Mouse (Mus musculus) bone marrow, adult 2 months (tissue): ENCODE results near the gene Pdlim5. TPM values are rescaled to one million over a fixed set of nuclear protein-coding genes. Genes with fewer than 3 reads are reported as not detected.

Experiments
- H3K27ac ChIP-seq: fragments of 200-500 bp; 2 replicates; pipeline ENCODE4 v1.5.1; 2012; ENCODE audit warnings: low read depth, mild to moderate bottlenecking, control low read depth, inconsistent platforms, low read length; ENCODE audit not compliant: control insufficient read depth, poor library complexity, insufficient read depth
- H3K4me1 ChIP-seq: fragments of 200-500 bp; 2 replicates; pipeline ENCODE4 v1.6.1; 2011; ENCODE audit warnings: low read length; ENCODE audit not compliant: control insufficient read depth, insufficient read depth
- H3K4me3 ChIP-seq: fragments of 200-500 bp; replicated peaks from 2 replicates; pipeline ENCODE3; 2011; ENCODE audit warnings: mild to moderate bottlenecking, low read depth, low read length, control low read depth; ENCODE audit not compliant: control insufficient read depth
- CTCF ChIP-seq: fragments of 200-500 bp; IDR thresholded peaks from 2 replicates; pipeline ENCODE4 v1.5.1; 2011; ENCODE audit warnings: low read length, control low read depth; ENCODE audit not compliant: control insufficient read depth, insufficient read depth
- POLR2A ChIP-seq: fragments of 200-500 bp; IDR thresholded peaks from 2 replicates; pipeline ENCODE4 v1.6.1; 2011; ENCODE audit warnings: low read depth, mild to moderate bottlenecking, control low read depth, low read length, borderline replicate concordance; ENCODE audit not compliant: control insufficient read depth
- whole genome bisulfite sequencing: fragments of 180-500 bp; shearing (Covaris S2); methylation state at CpG from one replicate; pipeline ENCODE4 v1.1.7; 2018; 5-methylcytosine and 5-hydroxymethylcytosine counted together
- polyA plus RNA-seq: library from polyadenylated mRNA; stranded (reverse); fragments of >200 nt; gene quantifications from 2 replicates; pipeline ENCODE4 v1.2.4, GENCODE M21; 2011; ENCODE audit warnings: low replicate concordance; ENCODE audit not compliant: missing spikeins, insufficient read depth, insufficient read length

Pdlim5 gene
- polyA plus RNA-seq, 1 experiment, result 11.7 TPM

GRCm38 (mm10) chr3:142421470-142421869 is 26.0 kb upstream of the Pdlim5 start:
- 77% methylated on average over 3 of the region's 3 CpGs for WGBS
- TF ChIP-seq POLR2A (no peak), CTCF (no peak)
- no peaks in the 10 kb centered on the region for H3K4me1 ChIP-seq
- no peak overlapping the region for H3K27ac ChIP-seq
- no peak overlapping the region for H3K4me3 ChIP-seq

GRCm38 (mm10) chr3:142417996-142418395 is 22.5 kb upstream of the Pdlim5 start:
- no peak overlapping the region for H3K27ac ChIP-seq
- H3K4me3 ChIP-seq, result no peak overlapping the region
- TF ChIP-seq POLR2A, result no peak
- TF ChIP-seq CTCF, result no peak
- WGBS, result 64% methylated on average over 3 of the region's 3 CpGs
- H3K4me1 ChIP-seq, result no peaks in the 10 kb centered on the region

DNA sequence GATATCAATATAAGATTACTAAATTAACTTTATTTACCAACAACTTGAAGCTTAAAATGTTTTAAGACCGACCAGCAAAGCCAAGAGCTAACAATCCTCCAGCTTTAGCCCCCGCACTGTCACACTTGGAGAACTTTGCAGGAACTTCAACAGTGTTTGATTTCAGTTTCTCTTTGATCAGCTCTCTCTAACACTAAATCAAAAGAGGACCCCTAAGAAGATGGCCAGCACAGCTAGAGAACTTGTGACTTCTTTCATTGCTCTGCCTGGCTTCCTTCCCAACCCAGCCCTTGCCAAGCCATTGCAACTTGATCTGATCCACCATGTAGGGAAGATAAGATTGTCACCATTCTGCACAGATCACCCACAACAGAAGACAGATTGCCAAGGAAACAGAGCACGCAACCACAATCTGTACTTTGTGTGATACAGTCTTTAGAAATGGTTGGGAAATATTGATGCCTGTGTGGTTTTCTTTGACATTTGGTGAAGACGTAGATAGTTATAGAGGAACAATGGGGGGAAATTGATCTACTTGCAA is 17.9 kb upstream of the Pdlim5 start:
- H3K4me1 ChIP-seq, result no peaks in the 10 kb centered on the region
- no peak overlapping the region for H3K27ac ChIP-seq
- TF ChIP-seq POLR2A (no peak), CTCF (no peak)
- 55% methylated on average over 4 of the region's 4 CpGs for WGBS
- H3K4me3 ChIP-seq, result no peak overlapping the region

GRCm38 (mm10) chr3:142410930-142411329 is 15.4 kb upstream of the Pdlim5 start:
- Histone ChIP-seq H3K4me3 (no peak overlapping the region), H3K4me1 (no peaks in the 10 kb centered on the region), H3K27ac (no peak overlapping the region)
- TF ChIP-seq CTCF, result no peak
- TF ChIP-seq POLR2A, result no peak

DNA sequence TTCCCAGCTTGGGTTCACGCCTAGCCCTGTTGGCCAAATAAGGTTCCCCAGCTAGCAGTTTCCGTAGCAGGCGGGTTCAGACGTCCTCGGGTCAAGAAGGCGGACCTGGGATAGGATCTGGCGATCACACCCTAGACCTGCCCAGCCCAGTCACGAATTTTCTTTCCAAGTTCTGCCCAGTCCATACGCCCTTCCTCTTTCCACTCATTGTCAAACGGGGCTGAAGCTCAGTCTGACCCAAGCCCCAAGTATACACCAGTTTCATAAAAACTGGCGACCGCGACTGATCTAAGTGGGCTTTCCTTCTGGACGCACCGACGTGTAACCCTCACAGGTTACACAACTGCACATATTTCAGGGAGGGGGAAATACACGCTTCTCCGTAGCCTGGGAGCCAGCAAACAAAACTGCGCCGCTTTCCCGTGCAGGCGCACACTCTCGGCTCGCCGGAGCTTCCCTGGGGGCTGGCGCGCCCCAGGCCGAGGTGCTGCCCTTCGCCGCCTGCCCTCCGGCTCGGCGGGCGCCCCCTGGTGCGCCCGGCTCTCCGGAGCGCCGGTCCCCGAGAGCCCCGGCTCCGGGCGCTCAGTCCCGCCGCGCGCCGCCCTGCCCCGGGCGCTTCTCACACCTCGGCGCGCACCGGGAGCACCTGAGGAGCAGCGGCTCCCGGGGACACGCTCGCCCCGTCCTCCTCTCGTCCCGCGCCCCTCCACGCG is 544 bp downstream of the Pdlim5 start:
- TF ChIP-seq POLR2A (no peak), CTCF (no peak)
- Histone ChIP-seq H3K4me3 (peak overlapping the region; percentile 84), H3K4me1 (peaks cover 2% of the 10 kb centered on the region), H3K27ac (peak overlapping the region; percentile 93)
- WGBS, result under 1% methylated on average over 63 of the region's 64 CpGs

DNA sequence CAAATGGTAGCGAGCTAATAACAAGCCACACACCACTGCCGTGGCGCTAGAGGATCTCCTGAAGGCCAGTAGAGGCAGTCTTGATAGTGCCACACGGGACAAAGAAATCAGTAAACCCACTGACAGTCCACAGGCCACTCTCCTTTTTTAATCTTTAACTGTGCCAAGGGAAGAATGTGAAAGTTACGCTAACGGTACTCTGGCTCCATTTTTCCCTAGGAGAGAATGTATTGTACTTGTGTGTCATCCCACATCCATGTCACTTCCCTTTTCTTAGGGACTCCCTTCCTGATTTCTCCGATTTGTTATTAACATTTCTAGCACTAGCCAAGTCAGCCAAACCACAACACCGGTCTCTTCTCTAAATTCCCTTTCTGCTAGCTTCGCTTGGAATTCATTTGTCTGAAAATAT is 1.5 kb downstream of the Pdlim5 start:
- no peak overlapping the region for H3K27ac ChIP-seq
- 13% methylated on average over 9 of the region's 9 CpGs for WGBS
- no peak for TF ChIP-seq POLR2A
- TF ChIP-seq CTCF, result no peak

DNA sequence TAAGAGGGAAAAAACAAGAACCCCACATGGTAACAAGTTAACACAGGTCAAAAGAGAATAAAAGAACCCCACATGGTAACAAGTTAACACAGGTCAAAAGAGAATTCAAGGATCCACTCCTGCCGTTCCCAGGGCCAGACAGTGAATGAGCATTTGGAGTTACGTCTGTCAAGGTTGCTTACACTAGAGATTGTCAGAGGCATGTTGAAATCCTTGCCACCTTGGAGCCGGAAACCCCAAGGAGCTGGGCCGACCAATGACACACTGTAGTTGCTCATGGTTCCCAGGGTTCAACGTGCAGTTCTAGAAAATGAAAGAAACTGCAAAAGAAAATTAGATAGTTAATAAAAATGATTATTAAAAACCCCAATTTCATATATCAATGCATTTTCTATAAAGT is 4.0 kb downstream of the Pdlim5 start:
- no peak overlapping the region for H3K4me3 ChIP-seq
- no peak overlapping the region for H3K27ac ChIP-seq
- no peak for TF ChIP-seq CTCF
- no peak for TF ChIP-seq POLR2A
- H3K4me1 ChIP-seq, result peaks cover 2% of the 10 kb centered on the region
- 72% methylated on average over 5 of the region's 5 CpGs for WGBS

More for the DNA sequence above, 1.5 kb downstream of the Pdlim5 start:
- Histone ChIP-seq H3K4me1 (peaks cover 2% of the 10 kb centered on the region), H3K4me3 (no peak overlapping the region)

DNA sequence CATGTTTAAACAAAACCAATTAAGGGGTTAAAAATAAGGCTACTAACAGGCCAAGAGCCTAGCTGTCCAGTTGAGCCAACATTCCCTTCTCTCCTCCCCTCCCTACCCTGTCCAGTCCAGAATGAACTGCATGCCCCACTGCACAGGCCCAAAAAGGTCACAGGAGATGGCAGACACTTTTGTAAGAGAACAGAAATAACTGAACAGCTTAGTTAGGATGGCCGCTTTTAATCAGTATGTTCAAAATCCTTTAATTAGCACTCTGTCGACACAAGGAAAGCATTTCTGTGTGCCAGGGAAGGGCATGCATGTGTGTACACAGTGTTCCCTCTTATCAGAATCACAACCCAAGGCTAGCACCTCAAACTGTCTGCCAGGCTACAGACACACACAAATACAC is 5.2 kb downstream of the Pdlim5 start:
- WGBS, result 89% methylated on average over 2 of the region's 2 CpGs
- TF ChIP-seq CTCF, result no peak
- TF ChIP-seq POLR2A, result no peak
- H3K4me3 ChIP-seq, result no peak overlapping the region
- peaks cover 2% of the 10 kb centered on the region for H3K4me1 ChIP-seq
- H3K27ac ChIP-seq, result no peak overlapping the region
